Mouse (Mus musculus) heart, postnatal 36 days (tissue): ENCODE data around the gene Prb1. TPM values are rescaled to one million over a fixed set of nuclear protein-coding genes. Genes with fewer than 3 reads are reported as not detected.
"Not testable (repeated sequence)": the region's sequence is repeated elsewhere in the genome, so short reads cannot be mapped to it uniquely, and the experiment has no call there.

Experiments used
- DNase-seq, 2 experiments: peaks; one replicate each; pipeline ENCODE4 v3.0.0; 2021 to 2022
- intact Hi-C: fragments of 180-260 bp; cut with DNase I; formaldehyde crosslinking; loops from one replicate; pipeline ENCODE4 v1.15.1; 2025
- total RNA-seq, 2 experiments: library from RNA; stranded (reverse); gene quantifications; 2 replicates each; pipeline ENCODE4 v1.2.3; 2021

Prb1 gene
- not detected for total RNA-seq

DNA sequence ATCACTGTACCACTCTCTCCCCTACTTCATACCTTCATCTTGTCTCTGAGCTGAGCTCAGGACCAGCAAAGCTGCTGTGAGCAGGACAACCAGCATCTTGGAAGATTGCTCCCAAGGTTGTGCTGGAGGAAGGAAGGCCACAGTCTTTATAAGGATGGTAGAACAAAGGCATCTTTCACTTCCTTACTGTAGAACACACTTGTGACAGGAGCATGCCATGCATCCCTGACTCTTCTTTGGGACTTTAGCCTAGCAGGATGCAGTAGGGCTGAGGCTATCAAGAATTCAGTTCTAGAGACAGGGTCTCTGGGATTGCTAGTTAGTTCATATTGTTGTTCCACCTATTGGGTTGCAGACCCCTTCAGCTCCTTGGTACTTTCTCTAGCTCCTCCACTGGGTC is at the start of gene Prb1:
TSS of gene Prb1 (minus strand) at position 101 of the 400 bp plus-strand sequence.
- DNase-seq, intact Hi-C loops: not testable (repeated sequence)

Other genes with a start within 250 kb of the Prb1 start
- gene Prpmp5, start 104.2 kb upstream of the Prb1 start, total RNA-seq = not detected
- not detected for gene Gm8882, start 153.6 kb upstream of the Prb1 start, total RNA-seq